Mouse (Mus musculus) forelimb bud, embryonic 11.5 days (tissue): Measurements from ENCODE around the gene Gm13289.
"Not testable (repeated sequence)": the region's sequence is repeated elsewhere in the genome, so short reads cannot be mapped to it uniquely, and the experiment has no call there.

Experiments
- DNase-seq: peaks from one replicate; pipeline ENCODE4 v3.0.0-alpha.2; 2012; ENCODE audit warnings: low read depth, low spot score

Gene Gm13289

DNA sequence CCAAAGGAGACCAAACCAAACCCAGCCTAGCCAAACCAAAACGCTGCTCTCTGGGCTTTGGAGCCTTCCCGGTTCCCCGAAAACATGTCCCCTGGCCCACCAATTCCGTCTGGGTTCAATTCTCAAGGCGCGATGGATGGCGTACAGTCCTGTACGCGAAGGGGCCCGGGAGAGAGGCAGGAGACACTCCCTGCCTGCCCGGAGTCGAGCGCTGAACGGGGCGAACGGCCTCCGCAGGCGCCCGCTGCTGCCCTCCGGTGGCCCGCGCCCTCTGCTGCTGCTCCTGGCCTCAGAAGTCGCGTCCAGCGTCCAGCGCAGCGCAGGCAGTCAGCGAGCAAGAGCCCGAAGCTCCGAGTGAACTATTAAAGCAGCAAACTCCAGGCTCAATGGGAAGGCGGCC is 5.6 kb downstream of the Gm13289 start:
- DNase-seq, result not testable (repeated sequence)

DNA sequence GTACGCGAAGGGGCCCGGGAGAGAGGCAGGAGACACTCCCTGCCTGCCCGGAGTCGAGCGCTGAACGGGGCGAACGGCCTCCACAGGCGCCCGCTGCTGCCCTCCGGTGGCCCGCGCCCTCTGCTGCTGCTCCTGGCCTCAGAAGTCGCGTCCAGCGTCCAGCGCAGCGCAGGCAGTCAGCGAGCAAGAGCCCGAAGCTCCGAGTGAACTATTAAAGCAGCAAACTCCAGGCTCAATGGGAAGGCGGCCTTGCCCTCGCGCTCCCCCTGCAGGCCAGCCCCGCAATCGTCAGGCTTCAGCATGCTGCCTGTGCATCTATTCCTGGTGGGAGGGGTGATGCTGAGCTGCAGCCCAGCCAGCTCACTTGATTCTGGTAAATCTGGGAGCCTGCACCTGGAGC is 8.7 kb downstream of the Gm13289 start, which contains the start of gene Gm13276:
Gm13276 (plus strand) TSS at position 301 of the 400 bp plus-strand sequence.
- DNase-seq, result not testable (repeated sequence)

DNA sequence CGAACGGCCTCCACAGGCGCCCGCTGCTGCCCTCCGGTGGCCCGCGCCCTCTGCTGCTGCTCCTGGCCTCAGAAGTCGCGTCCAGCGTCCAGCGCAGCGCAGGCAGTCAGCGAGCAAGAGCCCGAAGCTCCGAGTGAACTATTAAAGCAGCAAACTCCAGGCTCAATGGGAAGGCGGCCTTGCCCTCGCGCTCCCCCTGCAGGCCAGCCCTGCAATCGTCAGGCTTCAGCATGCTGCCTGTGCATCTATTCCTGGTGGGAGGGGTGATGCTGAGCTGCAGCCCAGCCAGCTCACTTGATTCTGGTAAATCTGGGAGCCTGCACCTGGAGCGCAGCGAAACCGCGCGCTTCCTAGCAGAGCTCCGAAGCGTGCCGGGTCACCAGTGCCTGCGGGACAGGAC is 11.7 kb downstream of the Gm13289 start, which contains the start of gene Gm13277:
Gm13277 (plus strand) TSS at position 231 of the 400 bp plus-strand sequence.
- not testable (repeated sequence) for DNase-seq

DNA sequence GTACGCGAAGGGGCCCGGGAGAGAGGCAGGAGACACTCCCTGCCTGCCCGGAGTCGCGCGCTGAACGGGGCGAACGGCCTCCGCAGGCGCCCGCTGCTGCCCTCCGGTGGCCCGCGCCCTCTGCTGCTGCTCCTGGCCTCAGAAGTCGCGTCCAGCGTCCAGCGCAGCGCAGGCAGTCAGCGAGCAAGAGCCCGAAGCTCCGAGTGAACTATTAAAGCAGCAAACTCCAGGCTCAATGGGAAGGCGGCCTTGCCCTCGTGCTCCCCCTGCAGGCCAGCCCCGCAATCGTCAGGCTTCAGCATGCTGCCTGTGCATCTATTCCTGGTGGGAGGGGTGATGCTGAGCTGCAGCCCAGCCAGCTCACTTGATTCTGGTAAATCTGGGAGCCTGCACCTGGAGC is 14.5 kb downstream of the Gm13289 start, which contains the start of gene Gm13278:
Gm13278 (plus strand) TSS at position 301 of the 400 bp plus-strand sequence.
- DNase-seq, result not testable (repeated sequence)

DNA sequence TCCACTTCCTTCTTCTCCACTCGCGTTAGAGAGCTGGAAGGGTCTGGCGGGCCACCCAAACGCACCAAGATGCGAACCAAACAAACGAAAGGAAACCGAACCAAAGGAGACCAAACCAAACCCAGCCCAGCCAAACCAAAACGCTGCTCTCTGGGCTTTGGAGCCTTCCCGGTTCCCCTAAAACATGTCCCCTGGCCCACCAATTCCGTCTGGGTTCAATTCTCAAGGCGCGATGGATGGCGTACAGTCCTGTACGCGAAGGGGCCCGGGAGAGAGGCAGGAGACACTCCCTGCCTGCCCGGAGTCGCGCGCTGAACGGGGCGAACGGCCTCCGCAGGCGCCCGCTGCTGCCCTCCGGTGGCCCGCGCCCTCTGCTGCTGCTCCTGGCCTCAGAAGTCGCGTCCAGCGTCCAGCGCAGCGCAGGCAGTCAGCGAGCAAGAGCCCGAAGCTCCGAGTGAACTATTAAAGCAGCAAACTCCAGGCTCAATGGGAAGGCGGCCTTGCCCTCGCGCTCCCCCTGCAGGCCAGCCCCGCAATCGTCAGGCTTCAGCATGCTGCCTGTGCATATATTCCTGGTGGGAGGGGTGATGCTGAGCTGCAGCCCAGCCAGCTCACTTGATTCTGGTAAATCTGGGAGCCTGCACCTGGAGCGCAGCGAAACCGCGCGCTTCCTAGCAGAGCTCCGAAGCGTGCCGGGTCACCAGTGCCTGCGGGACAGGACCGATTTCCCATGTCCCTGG is 17.4 kb downstream of the Gm13289 start, which contains the start of gene Gm13275:
Gm13275 (plus strand) TSS at position 552 of the 740 bp plus-strand sequence.
- DNase-seq, result not testable (repeated sequence)

DNA sequence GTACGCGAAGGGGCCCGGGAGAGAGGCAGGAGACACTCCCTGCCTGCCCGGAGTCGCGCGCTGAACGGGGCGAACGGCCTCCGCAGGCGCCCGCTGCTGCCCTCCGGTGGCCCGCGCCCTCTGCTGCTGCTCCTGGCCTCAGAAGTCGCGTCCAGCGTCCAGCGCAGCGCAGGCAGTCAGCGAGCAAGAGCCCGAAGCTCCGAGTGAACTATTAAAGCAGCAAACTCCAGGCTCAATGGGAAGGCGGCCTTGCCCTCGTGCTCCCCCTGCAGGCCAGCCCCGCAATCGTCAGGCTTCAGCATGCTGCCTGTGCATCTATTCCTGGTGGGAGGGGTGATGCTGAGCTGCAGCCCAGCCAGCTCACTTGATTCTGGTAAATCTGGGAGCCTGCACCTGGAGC is 20.4 kb downstream of the Gm13289 start, which contains the start of gene Gm13279:
Gm13279 (plus strand) TSS at position 301 of the 400 bp plus-strand sequence.
- not testable (repeated sequence) for DNase-seq

DNA sequence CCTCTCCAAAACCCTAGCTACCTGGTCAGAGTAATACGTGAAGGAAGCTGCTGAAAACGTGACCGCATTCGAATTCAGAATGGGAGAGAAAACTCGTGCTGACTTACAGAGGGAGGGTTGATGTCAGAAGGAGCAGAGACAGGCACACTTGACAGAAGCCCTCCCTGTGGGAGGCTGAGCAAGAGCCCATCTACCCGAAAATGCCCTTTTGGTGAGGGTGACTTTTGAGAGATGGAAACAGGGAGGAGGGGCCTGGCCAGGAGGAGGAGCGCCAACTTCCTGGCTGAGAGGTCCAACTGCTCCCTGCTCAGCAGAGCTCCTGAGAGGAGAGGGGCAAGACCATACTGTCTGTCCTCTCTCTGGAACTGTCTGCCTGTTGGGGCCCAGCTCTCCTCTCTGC is 22.6 kb downstream of the Gm13289 start, which contains the start of gene Gm13285:
Gm13285 (plus strand) TSS at position 301 of the 400 bp plus-strand sequence.
- DNase-seq, result not testable (repeated sequence)

DNA sequence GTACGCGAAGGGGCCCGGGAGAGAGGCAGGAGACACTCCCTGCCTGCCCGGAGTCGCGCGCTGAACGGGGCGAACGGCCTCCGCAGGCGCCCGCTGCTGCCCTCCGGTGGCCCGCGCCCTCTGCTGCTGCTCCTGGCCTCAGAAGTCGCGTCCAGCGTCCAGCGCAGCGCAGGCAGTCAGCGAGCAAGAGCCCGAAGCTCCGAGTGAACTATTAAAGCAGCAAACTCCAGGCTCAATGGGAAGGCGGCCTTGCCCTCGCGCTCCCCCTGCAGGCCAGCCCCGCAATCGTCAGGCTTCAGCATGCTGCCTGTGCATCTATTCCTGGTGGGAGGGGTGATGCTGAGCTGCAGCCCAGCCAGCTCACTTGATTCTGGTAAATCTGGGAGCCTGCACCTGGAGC is 26.2 kb downstream of the Gm13289 start, which contains the start of gene Gm13287:
Gm13287 (plus strand) TSS at position 301 of the 400 bp plus-strand sequence.
- not testable (repeated sequence) for DNase-seq

DNA sequence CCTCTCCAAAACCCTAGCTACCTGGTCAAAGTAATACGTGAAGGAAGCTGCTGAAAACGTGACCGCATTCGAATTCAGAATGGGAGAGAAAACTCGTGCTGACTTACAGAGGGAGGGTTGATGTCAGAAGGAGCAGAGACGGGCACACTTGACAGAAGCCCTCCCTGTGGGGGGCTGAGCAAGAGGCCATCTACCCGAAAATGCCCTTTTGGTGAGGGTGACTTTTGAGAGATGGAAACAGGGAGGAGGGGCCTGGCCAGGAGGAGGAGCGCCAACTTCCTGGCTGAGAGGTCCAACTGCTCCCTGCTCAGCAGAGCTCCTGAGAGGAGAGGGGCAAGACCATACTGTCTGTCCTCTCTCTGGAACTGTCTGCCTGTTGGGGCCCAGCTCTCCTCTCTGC is 28.5 kb downstream of the Gm13289 start, which contains the start of gene Gm13288:
Gm13288 (plus strand) TSS at position 301 of the 400 bp plus-strand sequence.
- not testable (repeated sequence) for DNase-seq

DNA sequence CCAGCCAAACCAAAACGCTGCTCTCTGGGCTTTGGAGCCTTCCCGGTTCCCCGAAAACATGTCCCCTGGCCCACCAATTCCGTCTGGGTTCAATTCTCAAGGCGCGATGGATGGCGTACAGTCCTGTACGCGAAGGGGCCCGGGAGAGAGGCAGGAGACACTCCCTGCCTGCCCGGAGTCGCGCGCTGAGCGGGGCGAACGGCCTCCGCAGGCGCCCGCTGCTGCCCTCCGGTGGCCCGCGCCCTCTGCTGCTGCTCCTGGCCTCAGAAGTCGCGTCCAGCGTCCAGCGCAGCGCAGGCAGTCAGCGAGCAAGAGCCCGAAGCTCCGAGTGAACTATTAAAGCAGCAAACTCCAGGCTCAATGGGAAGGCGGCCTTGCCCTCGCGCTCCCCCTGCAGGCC is 29.0 kb downstream of the Gm13289 start:
- DNase-seq, result not testable (repeated sequence)

DNA sequence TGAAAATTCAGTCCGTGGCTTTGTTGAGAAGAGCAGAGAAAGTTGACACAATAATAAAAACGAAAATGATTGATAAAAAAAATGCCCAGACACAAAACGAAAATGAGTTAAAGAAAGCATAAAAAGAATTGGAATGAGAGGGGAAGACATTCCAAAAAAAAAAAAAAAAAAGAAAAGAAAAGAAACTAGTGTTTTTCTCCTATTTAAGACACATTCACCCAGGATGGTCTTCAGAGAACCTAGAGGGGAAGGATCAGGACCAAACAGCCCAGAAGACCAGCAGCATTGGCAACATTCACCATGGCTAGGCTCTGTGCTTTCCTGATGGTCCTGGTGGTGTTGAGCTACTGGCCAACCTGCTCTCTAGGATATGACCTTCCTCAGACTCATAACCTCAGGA is 39.2 kb downstream of the Gm13289 start, which contains the start of gene Ifna7:
Ifna7 (plus strand) TSS at position 301 of the 400 bp plus-strand sequence.
- no peak for DNase-seq

DNA sequence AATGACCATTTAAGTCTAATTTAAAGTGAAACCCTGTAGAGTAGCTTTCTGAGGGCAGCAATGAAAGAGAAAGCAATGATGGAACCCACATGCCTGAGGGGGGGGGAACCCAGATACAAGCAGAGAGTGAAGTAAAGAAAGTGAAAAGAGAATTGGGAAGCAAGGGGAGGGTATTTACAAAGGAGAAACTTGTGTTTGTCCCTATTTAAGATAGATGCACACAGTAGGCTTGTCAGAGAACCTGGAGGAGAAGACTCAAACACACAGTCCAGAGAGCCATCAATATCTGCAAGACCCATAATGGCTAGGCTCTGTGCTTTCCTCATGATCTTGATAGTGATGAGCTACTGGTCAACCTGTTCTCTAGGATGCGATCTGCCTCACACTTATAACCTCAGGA is 42.9 kb downstream of the Gm13289 start, which contains the start of gene Ifna11:
Ifna11 (plus strand) TSS at position 301 of the 400 bp plus-strand sequence.
- DNase-seq, result no peak

DNA sequence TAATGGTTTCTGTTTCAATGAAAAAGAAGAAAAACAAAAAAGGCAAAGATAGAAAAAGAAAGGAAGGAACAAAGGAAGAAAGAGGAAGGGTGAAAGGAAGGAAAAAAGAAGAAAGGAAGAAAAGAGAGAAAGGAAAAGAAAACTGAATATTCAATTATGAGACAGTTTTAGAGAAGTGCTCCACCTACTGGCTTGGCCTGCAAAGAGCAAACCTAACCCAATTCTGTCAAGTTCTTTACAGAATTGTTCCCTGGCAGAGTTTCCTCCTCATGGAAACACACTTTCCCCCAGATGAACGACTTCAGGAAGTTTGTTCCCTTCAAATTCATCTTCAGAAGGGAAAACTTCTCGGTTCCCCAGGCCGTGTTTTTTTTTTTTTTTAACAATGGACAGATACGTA is 46.3 kb downstream of the Gm13289 start:
- no peak for DNase-seq
